Mouse (Mus musculus) CH12.LX (cell line): ENCODE data around the gene Tmem167.

ENCODE experiments used
- CTCF ChIP-seq, 2 experiments: IDR thresholded peaks in 1 of 2; conservative IDR thresholded peaks in 1 of 2; 2 replicates each; pipeline ENCODE4 v1.5.1; 2011 to 2012; ENCODE audit warnings: low read depth in 2 of 2, low read length in 2 of 2, improper control_type of control experiment in 1 of 2, inconsistent platforms in 1 of 2, mild to moderate bottlenecking in 1 of 2, moderate library complexity in 1 of 2
- EP300 ChIP-seq: IDR thresholded peaks from 2 replicates; pipeline ENCODE4 v1.6.1; 2011; ENCODE audit warnings: low read length, improper control_type of control experiment
- USF2 ChIP-seq: conservative IDR thresholded peaks from 2 replicates; pipeline ENCODE4 v1.6.1; 2011; ENCODE audit warnings: low read depth, low read length, improper control_type of control experiment

GRCm38 (mm10) chr13:90151881-90152280 lies 63.0 kb downstream of the Tmem167 start:
- TF ChIP-seq EP300, result no peak
- TF ChIP-seq CTCF (conservative IDR thresholded peaks at IDR 0.05 in 1 of 2, IDR thresholded peaks at IDR 0.05 in 1 of 2; ENCODE audit: low read depth in 2 of 2, low read length in 2 of 2), result no peak
- TF ChIP-seq USF2, result no peak
